Mouse (Mus musculus): Measurements from ENCODE around the gene Nos1ap.
A peak's percentile ranks its signal among the peaks of the same experiment; 100 is the strongest.

Gene Nos1ap

GRCm38 (mm10) chr1:170415395-170415794, 174.3 kb downstream of the Nos1ap start:
- no peak for DNase-seq (ENCODE audit: low spot score)

GRCm38 (mm10) chr1:170410402-170411191, 179.1 kb downstream of the Nos1ap start:
- DNase-seq (ENCODE audit: low spot score): no peak

GRCm38 (mm10) chr1:170409091-170409490, 180.6 kb downstream of the Nos1ap start:
- DNase-seq (ENCODE audit: low spot score): no peak

- DNase-seq (ENCODE audit: low spot score): peak; percentile 25
Measured at GRCm38 (mm10) chr1:170406921-170407320, 182.7 kb downstream of the Nos1ap start.

GRCm38 (mm10) chr1:170405152-170405551, 184.5 kb downstream of the Nos1ap start:
- DNase-seq (ENCODE audit: low spot score): no peak

GRCm38 (mm10) chr1:170402682-170403081, 187.0 kb downstream of the Nos1ap start:
- DNase-seq (ENCODE audit: low spot score): no peak

- DNase-seq (ENCODE audit: low spot score): no peak
Measured at GRCm38 (mm10) chr1:170398866-170399265, 190.8 kb downstream of the Nos1ap start.

GRCm38 (mm10) chr1:170395101-170395500, 194.6 kb downstream of the Nos1ap start:
- DNase-seq (ENCODE audit: low spot score): no peak

GRCm38 (mm10) chr1:170394641-170395040, 195.0 kb downstream of the Nos1ap start:
- DNase-seq (ENCODE audit: low spot score): no peak

- peak; percentile 79 for DNase-seq (ENCODE audit: low spot score)
Measured at GRCm38 (mm10) chr1:170392771-170393728, 196.6 kb downstream of the Nos1ap start.

GRCm38 (mm10) chr1:170387180-170387912, 202.3 kb downstream of the Nos1ap start:
- no peak for DNase-seq (ENCODE audit: low spot score)

GRCm38 (mm10) chr1:170385416-170385815, 204.2 kb downstream of the Nos1ap start:
- no peak for DNase-seq (ENCODE audit: low spot score)

- no peak for DNase-seq (ENCODE audit: low spot score)
Measured at GRCm38 (mm10) chr1:170383530-170383929, 206.1 kb downstream of the Nos1ap start.

GRCm38 (mm10) chr1:170381457-170381856, 208.2 kb downstream of the Nos1ap start:
- DNase-seq (ENCODE audit: low spot score): peak; percentile 10

- DNase-seq (ENCODE audit: low spot score): no peak
Measured at GRCm38 (mm10) chr1:170380505-170380904, 209.2 kb downstream of the Nos1ap start.

- no peak for DNase-seq (ENCODE audit: low spot score)
Measured at GRCm38 (mm10) chr1:170375721-170376120, 213.9 kb downstream of the Nos1ap start.

- no peak for DNase-seq (ENCODE audit: low spot score)
Measured at GRCm38 (mm10) chr1:170373750-170374149, 215.9 kb downstream of the Nos1ap start.

GRCm38 (mm10) chr1:170371191-170371792, 218.4 kb downstream of the Nos1ap start:
- no peak for DNase-seq (ENCODE audit: low spot score)

GRCm38 (mm10) chr1:170368864-170369263, 220.8 kb downstream of the Nos1ap start:
- DNase-seq (ENCODE audit: low spot score): no peak

GRCm38 (mm10) chr1:170366981-170367700, 222.5 kb downstream of the Nos1ap start:
- no peak for DNase-seq (ENCODE audit: low spot score)

- DNase-seq (ENCODE audit: low spot score): no peak
Measured at GRCm38 (mm10) chr1:170363746-170364145, 225.9 kb downstream of the Nos1ap start.
